Mouse (Mus musculus) adrenal gland, adult 8-10 months (tissue): Measurements from ENCODE around the gene Zfyve27. TPM values are rescaled to one million over a fixed set of nuclear protein-coding genes. Genes with fewer than 3 reads are reported as not detected.

Source experiments
- DNase-seq: peaks from one replicate; pipeline ENCODE4 v3.0.0; 2022
- total RNA-seq, 4 experiments: library from RNA; stranded (reverse); gene quantifications; 2 replicates each; pipeline ENCODE4 v1.2.4; 2022

The Zfyve27 gene
- total RNA-seq, 4 experiments from 2014 or later = 53.2 to 70.1 (median 61.8) TPM

DNA sequence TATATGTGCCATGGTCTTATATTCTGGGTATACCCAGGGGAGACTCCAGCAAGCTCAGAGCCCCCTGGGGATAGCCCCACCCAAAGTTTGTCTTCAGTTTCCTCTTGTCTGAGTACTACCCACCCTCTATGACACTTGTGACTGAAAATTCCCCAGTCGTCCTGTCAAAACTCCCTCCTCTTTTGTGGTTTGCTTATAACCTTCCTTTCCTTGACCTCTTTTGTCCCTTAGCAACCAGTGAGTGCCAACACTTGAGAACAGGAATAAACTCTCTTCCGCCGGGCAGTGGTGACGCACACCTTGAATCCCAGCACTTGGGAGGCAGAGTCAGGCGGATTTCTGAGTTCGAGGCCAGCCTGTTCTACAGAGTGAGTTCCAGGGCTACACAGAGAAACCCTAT lies 19.7 kb upstream of the Zfyve27 start:
- no peak for DNase-seq

DNA sequence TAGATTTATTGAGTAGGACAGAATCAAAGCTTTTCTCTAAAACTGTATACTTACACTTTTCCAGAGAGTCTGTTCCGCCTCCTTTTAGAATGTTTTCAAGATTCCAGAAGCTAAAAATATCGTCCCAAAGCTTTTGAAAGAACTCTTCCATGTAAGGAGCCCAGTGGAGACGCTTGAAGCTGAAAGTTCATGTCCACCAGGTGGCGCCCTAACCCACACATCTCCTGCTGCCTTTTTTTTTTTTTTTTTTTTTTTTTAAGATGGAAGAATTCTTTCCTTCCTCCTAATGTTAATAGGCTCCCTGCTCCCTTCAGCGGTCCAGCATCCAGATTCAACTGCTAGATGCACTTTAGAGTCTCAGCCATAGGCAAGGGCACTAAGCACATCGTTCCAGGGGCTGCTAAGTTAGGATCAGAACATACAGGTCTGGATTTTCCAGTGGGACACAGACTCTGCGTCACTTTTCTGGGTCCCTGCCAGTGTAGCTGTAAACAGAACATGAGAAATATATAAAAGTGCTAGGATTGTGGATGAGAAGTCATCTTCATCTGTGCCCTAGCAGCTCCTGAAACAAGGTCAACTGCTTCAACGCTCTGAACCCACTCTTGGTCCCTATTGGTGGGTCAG lies 19.1 kb upstream of the Zfyve27 start:
- DNase-seq = no peak

DNA sequence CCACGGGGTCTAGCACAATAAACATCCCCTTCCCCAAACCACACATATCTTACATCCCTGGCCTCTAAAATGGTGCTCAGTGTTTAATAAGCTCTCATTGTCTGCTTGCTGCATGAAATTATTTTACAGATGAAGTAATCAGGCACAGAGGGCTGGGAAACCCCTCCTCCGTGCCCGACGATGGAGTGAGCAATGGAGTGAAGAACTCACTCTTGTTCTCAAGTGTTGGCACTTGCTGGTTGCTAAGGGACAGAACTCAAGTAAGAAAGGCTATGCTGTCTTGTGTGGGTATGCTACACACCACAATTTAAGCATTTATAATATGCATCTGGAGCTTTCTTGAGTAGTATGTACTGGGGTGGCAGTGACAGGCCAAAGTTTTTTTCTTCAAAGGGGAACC lies 18.5 kb upstream of the Zfyve27 start:
- no peak for DNase-seq

DNA sequence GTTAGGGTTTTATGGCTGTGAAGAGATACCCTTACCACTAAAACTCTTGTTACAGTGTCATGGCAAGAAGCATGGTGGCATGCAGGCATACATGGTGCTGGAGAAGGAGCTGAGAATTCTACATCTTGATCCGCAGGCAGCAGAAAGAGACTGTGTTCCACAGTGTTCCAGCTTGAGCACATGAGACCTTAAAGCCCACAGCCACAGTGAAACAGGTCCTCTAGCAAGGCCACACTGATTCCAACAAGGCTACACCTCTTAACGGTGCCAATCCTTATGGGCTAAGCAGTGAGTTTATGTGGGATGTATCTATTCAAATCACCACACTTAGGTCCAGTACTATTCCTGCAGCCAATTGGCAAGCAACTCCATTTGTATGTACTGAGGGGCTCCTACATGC lies 18.0 kb upstream of the Zfyve27 start:
- no peak for DNase-seq

DNA sequence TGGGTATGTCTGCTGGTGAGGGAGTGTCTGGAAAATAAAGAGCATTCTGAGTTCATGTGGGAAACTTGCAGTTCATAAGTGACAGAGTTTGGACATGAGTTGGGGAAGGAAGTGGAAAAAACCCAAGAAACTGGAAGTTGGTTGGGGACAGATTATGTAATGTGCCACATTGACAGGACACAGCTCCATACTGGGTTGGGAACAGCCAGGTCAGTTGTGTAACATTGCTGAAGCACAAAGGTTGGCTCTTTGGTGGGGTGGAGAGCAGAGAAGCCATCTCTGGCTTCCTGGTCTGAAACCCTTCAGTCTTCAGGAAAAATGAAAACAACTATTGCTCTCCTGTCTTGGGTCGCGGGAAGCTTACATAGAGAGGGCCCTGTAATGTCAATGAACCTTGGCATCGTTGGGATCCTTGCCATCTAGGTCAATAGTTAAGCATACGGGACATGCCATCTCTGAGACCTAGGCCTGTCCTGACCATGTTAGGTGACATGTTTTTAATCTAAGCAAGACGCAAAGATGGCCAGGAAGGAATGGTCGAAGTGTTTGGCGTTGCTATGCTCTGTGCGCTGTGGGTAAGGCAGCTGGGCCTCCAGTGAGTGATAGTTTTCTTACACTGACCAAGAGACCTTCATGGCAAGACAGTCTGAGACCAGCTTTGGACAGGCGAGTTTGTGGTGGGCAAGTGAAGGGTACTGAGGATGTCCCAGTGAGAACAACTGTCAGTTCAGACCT lies 17.3 kb upstream of the Zfyve27 start:
- no peak for DNase-seq

DNA sequence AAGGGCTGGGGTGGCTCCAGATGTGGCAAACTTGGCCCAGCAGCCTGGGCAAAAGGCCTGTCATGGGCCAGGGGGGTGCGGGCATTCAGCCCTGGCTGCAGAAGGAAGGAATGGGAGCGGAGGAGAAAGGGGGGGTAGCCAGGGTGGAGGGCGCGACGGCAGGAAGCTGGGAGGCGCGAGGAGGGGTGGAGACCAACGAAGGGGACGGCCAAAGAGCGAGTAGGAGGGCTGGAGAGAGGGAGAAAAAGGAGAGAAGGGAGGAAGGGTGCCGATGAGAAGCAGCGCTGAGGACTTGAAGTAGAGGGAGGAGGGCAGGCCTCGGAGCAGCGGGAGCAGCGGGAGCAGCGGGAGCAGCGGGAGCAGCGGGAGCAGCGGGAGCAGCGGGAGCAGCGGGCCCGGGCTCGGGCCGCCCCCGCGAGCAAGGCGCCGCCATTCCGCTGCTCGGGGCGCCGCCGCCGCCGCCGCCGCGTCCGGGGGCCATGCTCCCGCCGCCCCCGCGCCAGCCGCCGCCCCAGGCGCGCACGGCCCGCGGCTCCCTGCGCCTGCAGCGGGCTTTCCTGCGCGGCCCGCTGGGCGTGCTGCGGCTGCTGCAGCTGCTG lies 16.5 kb upstream of the Zfyve27 start, which contains the start of gene Marveld1:
Marveld1 (plus strand) TSS at position 231 of the 599 bp plus-strand sequence.
- DNase-seq = peak; percentile 82

DNA sequence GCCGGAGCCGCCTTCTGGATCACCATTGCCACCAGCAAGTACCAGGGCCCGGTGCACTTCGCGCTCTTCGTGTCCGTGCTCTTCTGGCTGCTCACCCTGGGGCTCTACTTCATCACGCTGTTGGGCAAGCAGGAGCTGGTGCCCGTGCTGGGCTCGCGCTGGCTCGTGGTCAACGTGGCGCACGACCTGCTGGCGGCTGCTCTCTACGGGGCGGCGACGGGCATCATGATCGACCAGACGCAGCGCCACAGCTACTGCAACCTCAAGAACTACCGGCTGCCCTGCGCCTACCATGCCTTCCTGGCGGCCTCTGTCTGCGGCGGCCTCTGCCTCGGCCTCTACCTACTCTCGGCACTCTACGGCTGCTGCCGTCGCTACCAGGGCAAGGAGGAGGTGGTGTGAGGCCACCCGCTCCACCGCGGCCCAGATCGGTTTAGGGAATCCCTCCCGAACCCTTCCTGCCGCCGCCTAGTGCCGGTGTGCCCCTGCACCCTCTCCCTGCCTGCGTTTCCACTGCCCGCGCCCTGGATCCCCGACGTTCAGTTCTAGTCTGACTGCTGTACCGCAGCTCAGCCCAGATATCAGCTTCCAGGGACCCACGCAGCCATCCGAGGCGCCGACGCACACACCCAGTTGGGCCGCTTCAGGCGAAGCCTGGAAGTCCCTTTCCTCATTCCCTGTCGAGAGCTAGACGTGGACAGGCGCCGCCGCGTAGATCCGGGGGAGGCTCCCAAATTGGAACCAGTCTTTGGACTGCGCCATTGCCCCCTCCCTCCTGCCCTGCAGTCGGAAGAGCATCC lies 15.8 kb upstream of the Zfyve27 start:
- no peak for DNase-seq

DNA sequence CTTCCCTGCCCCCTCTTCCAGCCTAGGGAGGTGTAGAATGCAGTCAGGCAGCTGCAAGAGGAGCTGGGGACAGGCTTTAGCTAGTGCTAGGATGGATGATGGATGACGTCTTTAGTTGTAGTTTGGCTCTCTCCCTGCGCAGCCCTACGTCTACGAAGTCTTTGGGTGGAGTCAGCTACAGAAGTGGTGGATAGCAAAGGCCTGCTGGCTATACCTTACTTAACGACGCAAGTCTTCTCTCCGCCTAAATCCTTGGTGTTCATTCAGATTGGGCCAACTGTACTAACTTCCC lies 15.2 kb upstream of the Zfyve27 start:
- DNase-seq = no peak

DNA sequence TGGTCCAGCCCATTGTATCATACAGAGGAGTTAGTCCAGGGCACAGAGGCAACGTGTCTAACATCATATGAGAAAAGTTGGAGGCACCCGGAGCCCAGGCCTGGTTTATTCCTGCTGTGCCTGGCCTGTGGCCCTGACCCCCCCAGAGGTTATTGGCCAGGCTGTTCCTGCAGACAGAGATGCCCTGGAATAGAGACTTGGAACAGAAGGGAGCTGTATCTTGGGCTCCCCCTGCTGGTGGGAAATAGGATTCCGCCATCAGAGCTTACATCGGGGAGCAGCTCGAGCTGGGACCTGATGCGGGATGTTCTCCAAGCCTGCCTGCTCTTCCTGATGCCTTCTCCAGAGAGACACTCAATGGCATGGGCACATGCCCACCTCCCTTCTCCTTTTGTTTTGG lies 11.8 kb upstream of the Zfyve27 start:
- DNase-seq = peak; percentile 80

DNA sequence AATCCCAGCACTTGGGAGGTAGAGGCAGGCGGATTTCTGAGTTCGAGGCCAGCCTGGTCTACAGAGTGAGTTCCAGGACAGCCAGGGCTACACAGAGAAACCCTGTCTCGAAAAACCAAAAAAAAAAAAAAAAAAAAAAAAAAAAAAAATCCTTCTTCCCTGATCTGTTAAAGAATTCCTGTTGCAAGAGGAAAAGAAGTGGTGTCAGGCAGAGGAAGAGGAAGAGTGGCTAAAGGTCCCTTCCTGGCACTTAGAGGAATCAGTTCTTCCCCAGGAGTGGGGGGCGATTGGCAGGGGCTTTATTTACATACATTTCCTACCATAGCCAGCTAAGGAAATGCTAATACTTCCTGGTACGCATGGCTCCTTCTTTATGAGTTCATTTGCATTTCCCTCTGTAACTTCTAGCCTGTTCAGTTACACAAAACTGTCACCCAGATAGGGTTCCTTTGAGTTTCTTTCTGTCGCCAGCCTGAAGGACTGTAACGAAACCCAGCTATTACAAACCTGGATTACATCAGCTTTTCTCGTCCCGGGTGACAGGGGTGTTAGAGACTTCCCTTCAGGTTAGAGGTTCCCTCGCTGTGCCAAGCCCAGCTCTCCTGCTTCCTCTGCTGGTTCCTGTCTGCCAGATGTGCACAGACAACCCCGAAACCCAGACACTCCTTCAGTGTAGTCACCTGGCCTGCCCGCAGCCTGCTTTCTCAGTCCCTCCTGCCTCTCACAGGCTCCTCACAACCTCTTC lies 6.1 kb upstream of the Zfyve27 start:
- no peak for DNase-seq

DNA sequence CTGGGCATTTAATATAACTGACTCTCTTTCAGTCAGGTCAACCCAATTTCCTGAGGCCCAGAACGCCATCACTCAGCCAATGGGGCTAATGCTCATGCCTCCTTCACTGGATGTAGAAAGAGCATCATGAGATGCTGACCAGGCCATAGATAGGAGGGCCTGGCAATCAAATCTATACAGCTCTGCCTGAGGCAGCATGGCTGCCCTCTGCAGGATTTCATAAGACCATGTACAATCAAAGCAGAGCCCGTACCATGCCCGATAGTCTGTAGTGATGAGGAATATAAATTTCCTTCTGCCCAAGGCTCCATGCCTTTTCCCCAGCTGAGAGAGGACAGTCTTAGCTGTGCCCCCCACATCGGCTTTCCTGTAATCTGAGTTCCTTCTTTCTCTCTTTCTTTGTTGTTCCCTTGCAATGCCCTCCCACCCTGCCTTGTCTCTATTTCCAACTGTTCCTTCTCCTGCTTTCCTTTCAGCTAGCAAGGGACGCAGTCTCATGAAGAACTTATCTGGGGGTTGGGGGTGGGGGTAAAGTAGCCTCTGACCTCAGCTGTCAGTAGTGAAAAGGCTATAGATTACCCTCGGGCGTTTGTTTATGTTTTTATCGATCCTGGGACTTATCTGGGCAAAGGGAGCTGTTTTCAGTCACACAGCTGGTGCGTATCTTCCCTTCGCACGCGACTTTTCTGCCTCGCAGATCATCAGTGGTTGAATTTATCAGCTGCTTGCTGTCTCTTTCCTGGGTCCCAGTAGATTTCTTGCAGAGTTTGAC lies 5.3 kb upstream of the Zfyve27 start:
- DNase-seq = no peak

DNA sequence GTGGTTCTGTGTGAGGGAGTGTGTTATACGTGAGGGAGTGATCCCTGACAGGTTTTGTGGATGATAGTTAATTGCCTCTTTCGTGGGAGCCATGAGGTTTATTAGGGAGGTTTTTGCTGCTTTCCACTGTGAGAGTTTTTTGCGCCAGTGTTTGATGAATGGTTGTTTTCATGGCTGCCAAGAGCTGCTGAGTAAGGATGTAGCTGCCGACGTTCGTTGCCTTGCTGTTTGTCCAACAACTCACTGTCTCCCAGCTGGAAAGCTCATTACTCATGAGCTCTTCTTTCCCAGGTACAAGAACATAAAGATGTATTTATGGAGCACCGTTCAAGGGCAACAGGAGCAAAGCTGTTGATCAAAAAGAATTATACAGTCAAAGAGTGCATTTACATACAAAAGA lies 437 bp downstream of the Zfyve27 start:
- DNase-seq = no peak

DNA sequence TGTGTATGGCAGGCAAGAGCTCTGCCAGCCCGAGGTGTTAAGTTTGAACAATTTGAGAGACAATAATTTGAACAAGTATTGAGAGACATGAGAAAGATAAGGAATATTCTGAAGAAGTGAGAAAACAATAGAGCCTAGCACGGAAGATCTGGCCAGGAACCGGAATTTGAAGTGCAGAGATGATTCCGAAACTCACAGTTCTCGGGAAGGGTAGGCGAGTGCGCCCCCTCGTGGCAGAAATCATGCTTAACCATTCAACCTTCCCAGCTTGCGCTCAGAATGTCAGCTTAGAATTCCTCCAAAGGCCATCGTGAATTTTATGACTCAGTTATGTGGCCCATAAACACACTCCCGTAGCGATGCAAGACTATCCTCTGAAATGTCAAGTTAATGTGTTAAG lies 2.4 kb downstream of the Zfyve27 start:
- DNase-seq = peak; percentile 81

DNA sequence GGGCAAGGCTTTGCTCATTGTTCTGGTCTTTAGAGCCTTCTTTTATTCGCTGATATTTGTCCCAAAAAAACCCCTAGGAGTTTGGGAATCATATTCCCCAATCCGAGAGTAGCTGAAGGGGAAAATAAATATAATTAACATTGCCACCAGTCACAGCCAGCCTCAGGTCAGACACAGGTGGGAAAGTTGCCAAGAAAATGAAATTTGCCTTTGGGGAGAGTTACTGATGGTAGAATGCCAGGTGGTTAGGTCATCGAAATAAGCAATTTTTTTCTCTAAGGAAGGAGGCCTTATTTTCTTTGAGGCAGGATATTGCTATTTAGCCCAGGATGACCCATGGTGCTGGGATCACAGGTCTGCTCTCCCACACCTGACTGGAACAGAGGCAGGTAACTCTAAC lies 3.0 kb downstream of the Zfyve27 start:
- DNase-seq = no peak

DNA sequence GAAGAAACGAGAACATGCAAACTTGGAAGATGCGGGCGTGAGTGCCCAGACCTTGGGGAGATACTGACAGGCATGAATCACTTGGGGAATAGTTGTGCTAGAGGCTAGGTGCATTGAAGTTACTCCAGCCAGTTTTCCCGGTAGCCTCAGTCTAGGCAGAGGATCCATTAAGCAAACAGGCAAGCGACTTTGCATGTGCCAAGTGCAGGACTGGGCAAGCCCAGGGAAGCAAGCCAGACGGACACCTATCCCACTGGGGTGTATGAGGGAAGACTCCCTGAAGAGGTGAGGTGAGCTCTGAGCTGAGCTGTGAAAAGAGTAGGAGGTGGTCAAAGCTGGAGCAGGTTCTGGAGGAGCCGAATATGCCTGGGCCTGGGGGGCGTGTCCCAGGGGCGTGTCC lies 3.7 kb downstream of the Zfyve27 start:
- no peak for DNase-seq

DNA sequence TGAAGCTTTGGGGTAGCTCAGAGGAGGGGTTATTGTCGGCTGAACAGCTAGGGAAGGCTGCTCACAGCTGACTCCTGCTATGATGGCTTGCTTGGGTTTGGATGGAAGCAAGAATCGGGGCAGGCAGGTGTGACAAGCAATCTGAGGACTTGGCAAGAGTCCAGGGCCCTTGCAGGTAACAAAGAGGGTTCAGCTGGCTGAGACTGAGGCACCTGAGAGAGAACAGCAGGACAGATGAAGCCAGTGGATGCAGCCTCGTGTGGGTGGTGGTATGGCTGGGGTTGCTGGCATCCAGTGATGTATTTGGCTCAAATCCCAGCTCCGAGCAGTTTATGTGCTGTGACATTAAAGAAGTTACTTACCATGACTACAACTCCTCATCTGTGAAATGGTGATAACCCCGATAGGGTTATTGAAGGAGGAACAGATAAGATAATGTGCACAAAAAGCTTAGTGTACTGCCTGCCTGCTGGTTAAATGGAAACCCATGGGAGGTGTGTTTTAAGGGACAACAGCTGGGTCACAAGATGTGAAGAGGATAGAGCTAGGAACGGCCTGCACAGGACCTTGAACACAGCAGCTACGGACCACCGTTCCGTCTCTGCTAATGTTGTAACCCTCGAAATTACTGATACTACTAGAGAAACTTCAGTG lies 5.7 kb downstream of the Zfyve27 start:
- DNase-seq = no peak

DNA sequence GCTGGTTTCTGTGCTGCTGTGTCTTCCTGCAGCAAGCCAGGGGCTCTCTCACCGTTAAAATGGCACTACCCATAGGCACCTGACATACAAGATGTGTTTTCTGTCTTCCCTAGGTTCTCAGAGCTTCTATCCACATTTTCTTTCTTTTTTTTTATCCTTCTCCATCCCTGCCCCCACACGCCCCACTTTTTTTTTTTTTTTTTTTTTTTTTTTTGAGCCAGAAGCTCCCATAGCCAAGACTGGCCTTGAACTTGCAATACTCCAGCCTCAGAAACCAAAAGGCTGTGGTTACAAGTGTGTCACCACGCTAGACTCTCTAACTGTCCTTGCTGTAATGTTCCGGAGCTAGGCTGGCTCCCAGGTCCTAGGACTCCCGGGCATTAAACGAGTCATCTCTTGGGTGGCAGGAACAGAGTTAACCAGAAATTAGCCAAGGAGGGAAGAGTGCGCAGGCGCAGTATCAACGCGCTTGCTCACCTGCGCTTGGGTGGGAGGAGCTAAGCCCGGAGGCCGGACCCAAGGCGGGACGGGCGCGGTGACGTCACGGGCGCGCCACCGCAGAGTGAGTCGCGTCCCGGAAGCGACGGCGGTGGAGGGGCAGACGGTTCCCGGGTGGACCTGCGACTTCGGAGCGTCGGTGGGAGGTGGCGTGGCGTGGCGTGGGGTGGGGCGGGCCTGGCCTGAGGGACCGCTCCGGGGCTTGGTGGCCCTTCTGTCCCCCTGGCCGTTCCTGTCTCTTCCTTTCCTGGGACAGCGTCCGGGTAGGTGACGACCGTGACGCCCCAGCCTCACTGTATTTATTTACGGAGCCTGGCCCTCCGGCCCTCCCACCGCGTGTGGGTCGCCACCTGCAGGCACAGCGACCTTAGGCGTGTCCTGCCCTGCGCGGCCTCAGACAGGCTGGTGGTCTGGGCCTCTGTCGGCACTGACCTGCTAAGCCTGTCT lies 6.5 kb downstream of the Zfyve27 start:
- peak; percentile 93 for DNase-seq

DNA sequence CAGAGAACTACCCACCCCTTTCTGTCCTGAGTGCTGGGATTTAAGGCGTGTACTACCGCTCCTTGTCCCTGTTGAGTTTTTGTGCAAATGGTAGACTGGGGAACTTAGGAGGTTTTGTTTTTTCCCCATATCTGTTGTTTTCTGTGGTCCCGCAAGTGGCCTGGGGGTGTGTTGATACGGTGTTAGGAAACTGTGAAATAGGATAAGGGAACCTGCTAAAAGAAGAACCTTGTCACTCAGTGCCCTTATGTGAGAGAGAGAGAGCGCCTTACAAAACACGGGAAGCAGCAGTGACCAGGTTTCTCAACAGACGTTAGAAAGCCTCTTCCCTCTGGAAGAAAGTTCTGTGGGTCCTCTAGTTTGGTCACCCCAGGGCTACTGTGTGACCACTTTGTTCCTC lies 13.1 kb downstream of the Zfyve27 start:
- no peak for DNase-seq

DNA sequence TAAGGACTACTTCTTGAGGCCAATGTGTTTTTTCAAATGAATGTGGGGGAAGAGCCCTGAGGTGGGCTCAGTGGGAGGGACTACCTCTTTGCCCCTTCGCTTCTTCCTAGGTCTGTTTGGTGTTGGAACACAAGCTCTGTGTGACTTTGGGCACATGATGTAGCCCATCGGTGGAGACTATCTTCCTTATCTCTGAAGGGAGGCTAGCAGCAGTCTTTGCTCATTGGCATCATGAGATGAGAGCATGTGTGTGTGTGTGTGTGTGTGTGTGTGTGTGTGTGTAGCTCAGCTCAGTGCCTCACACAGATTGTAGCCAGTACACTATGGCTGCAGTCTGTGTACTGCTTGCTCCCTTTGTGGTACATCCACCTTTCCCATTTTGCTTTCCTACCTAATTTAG lies 13.7 kb downstream of the Zfyve27 start:
- no peak for DNase-seq

DNA sequence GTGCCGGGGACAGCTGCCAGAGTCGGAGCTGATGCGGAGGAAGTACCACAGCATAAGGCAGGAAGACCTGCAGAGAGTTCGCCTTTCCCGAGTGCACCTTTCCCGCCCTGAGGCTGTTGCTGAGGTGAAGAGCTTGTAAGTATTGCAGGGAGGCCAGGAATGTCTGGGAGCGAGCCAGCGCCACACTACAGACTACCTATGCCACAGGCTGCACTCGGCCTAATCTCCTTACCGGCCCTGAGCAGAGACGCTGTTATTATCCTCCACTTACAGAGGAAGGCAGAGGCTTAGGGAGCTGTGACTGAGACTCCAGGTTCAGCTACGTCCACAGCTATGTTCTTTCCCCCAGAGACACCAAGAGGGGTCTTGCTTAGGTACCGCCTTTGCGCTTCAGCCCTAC lies 15.6 kb downstream of the Zfyve27 start:
- no peak for DNase-seq
